Mouse (Mus musculus) liver, embryonic 16.5 days (tissue): Measurements from ENCODE around the gene Rnf24. TPM values are rescaled to one million over a fixed set of nuclear protein-coding genes. Genes with fewer than 3 reads are reported as not detected.
A peak's percentile ranks its signal among the peaks of the same experiment; 100 is the strongest.

ENCODE experiments used
- ATAC-seq: fragments of 200-750 bp; cut with Nextera tagmentation; 2 replicates; pipeline ENCODE4 v1.8.0; 2017; ENCODE audit warnings: low read depth, mild to moderate bottlenecking, moderate number of reproducible peaks, moderate library complexity
- H3K27ac ChIP-seq: fragments of 300-500 bp; sonication (generic); 2 replicates; pipeline ENCODE4 v1.5.1; 2014; ENCODE audit warnings: mild to moderate bottlenecking, low read length
- H3K27me3 ChIP-seq: fragments of 300-500 bp; sonication (generic); 2 replicates; pipeline ENCODE4 v1.6.1; 2014; ENCODE audit warnings: low read depth, low read length, mixed read lengths; ENCODE audit not compliant: control insufficient read depth, insufficient read depth
- H3K36me3 ChIP-seq: fragments of 300-500 bp; sonication (generic); 2 replicates; pipeline ENCODE4 v1.6.1; 2014; ENCODE audit warnings: mild to moderate bottlenecking; ENCODE audit not compliant: control insufficient read depth, insufficient read depth
- H3K4me1 ChIP-seq: fragments of 300-500 bp; sonication (generic); 2 replicates; pipeline ENCODE4 v1.6.1; 2014; ENCODE audit warnings: low read depth, low read length, mixed read lengths; ENCODE audit not compliant: control insufficient read depth
- H3K4me2 ChIP-seq: fragments of 300-500 bp; sonication (generic); 2 replicates; pipeline ENCODE4 v1.6.1; 2014; ENCODE audit warnings: low read depth, low read length, mixed read lengths
- H3K4me3 ChIP-seq: fragments of 300-500 bp; sonication (generic); 2 replicates; pipeline ENCODE4 v1.5.1; 2014; ENCODE audit warnings: low read depth, mild to moderate bottlenecking, low read length
- H3K9ac ChIP-seq: fragments of 300-500 bp; sonication (generic); 2 replicates; pipeline ENCODE4 v1.6.1; 2014; ENCODE audit warnings: low read depth, low read length
- H3K9me3 ChIP-seq: fragments of 300-500 bp; sonication (generic); replicated peaks from 2 replicates; pipeline ENCODE4 v1.6.1; 2016; ENCODE audit warnings: low read length; ENCODE audit not compliant: control insufficient read depth
- WGBS: fragments of 180-500 bp; shearing (Covaris S2); extraction: QIAGEN DNeasy Blood & Tissue Kit; methylation state at CpG from one replicate; pipeline ENCODE4 v1.1.7; 2014; ENCODE audit not compliant: insufficient replicate concordance; 5-methylcytosine and 5-hydroxymethylcytosine counted together
- polyA plus RNA-seq: library from polyadenylated mRNA; unstranded; fragments of >200 nt; fragmentation: Nextera tagmentation; extraction: Ambion mirVana; gene quantifications from 2 replicates; pipeline ENCODE4 v1.2.1, GENCODE M21; 2015

Rnf24 gene
- 0.46 and 0.61 TPM in 2 replicates for polyA plus RNA-seq

GRCm38 (mm10) chr2:131352747-131353563, at the start of gene Rnf24:
Gene Rnf24 (minus strand): TSS chr2:131352892.
- H3K4me3 ChIP-seq: peak within 1 kb of the TSS; percentile 86
- no peaks in the 10 kb centered on the region for H3K27me3 ChIP-seq
- peak within 1 kb of the TSS; percentile 90 for H3K9ac ChIP-seq
- H3K27ac ChIP-seq: peak within 1 kb of the TSS; percentile 71
- H3K9me3 ChIP-seq: no peaks in the 10 kb centered on the region
- peak; percentile 98 for ATAC-seq
- under 1% methylated on average over 54 of the region's 54 CpGs for WGBS
- no peaks in the 10 kb centered on the region for H3K36me3 ChIP-seq
- H3K4me2 ChIP-seq: peak within 1 kb of the TSS; percentile 100
- peaks cover 12% of the 10 kb centered on the region for H3K4me1 ChIP-seq

- Histone ChIP-seq H3K4me2 (no peak overlapping the region), H3K27ac (no peak overlapping the region), H3K4me1 (no peaks in the 10 kb centered on the region), H3K27me3 (no peaks in the 10 kb centered on the region), H3K9me3 (no peaks in the 10 kb centered on the region), H3K9ac (no peak overlapping the region), H3K4me3 (no peak overlapping the region), H3K36me3 (no peaks in the 10 kb centered on the region)
- 31% methylated on average over 8 of the region's 8 CpGs for WGBS
- no peak for ATAC-seq
Observed at GRCm38 (mm10) chr2:131401794-131402495, 49.3 kb upstream of the Rnf24 start.

- no peak for ATAC-seq
- no peak overlapping the region for H3K4me2 ChIP-seq
- H3K27ac ChIP-seq: no peak overlapping the region
- H3K27me3 ChIP-seq: no peaks in the 10 kb centered on the region
- H3K4me3 ChIP-seq: no peak overlapping the region
- H3K9ac ChIP-seq: no peak overlapping the region
- no peaks in the 10 kb centered on the region for H3K9me3 ChIP-seq
- no peaks in the 10 kb centered on the region for H3K36me3 ChIP-seq
- H3K4me1 ChIP-seq: no peaks in the 10 kb centered on the region
- WGBS: 58% methylated on average over 2 of the region's 2 CpGs
Observed at GRCm38 (mm10) chr2:131400846-131401245, 48.2 kb upstream of the Rnf24 start.

GRCm38 (mm10) chr2:131397323-131397848, 44.7 kb upstream of the Rnf24 start:
- 60% methylated on average over 5 of the region's 5 CpGs for WGBS
- no peaks in the 10 kb centered on the region for H3K9me3 ChIP-seq
- H3K4me1 ChIP-seq: no peaks in the 10 kb centered on the region
- no peak overlapping the region for H3K9ac ChIP-seq
- no peak overlapping the region for H3K4me2 ChIP-seq
- H3K27ac ChIP-seq: no peak overlapping the region
- H3K36me3 ChIP-seq: no peaks in the 10 kb centered on the region
- H3K27me3 ChIP-seq: no peaks in the 10 kb centered on the region
- H3K4me3 ChIP-seq: no peak overlapping the region
- peak; percentile 39; the same call in 1 of the 2 replicates for ATAC-seq

DNA sequence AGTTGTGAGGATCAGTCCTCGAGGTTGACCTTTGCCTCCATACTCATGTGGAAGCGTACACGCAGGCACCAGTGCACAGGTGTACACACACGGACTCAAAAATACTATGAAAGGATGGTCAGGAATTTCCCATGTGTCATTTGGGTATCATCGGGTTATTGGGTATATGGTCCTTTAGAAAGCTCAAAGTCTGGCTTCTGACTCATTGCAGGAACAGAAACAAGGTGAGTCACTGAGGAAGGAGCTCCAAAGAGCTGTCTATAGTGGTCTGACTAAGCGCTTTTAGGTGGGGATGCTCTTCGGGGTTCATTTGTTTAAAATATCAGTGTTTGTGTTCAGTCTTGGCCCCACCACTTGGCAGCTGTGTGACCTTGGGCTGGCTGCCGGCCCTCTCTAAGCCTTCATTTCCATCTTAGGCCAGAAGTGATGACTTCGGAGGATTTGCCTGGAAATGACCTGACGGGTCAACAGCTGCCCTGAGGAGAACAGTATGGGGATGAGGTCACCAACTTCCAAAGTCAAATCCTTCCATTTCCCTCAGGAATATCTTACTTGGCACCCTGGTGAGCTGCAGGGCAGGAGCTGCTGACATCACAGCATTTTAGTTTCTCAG, 33.8 kb upstream of the Rnf24 start:
- Histone ChIP-seq H3K4me1 (no peaks in the 10 kb centered on the region), H3K9me3 (no peaks in the 10 kb centered on the region), H3K36me3 (no peaks in the 10 kb centered on the region), H3K4me3 (no peak overlapping the region), H3K9ac (no peak overlapping the region), H3K27me3 (no peaks in the 10 kb centered on the region), H3K4me2 (no peak overlapping the region), H3K27ac (no peak overlapping the region)
- ATAC-seq: no peak
- 64% methylated on average over 10 of the region's 10 CpGs for WGBS

- Histone ChIP-seq H3K4me3 (no peak overlapping the region), H3K9ac (no peak overlapping the region), H3K27me3 (no peaks in the 10 kb centered on the region), H3K36me3 (no peaks in the 10 kb centered on the region), H3K4me2 (no peak overlapping the region), H3K27ac (no peak overlapping the region), H3K4me1 (no peaks in the 10 kb centered on the region), H3K9me3 (no peaks in the 10 kb centered on the region)
- 73% methylated on average over 4 of the region's 4 CpGs for WGBS
- ATAC-seq: no peak
Observed at GRCm38 (mm10) chr2:131385176-131385575, 32.5 kb upstream of the Rnf24 start.

- H3K9me3 ChIP-seq: no peaks in the 10 kb centered on the region
- H3K4me3 ChIP-seq: no peak overlapping the region
- H3K4me1 ChIP-seq: no peaks in the 10 kb centered on the region
- WGBS: 70% methylated on average over 3 of the region's 3 CpGs
- H3K4me2 ChIP-seq: no peak overlapping the region
- no peak overlapping the region for H3K27ac ChIP-seq
- no peaks in the 10 kb centered on the region for H3K27me3 ChIP-seq
- no peak overlapping the region for H3K9ac ChIP-seq
- ATAC-seq: no peak
- H3K36me3 ChIP-seq: no peaks in the 10 kb centered on the region
Observed at GRCm38 (mm10) chr2:131379541-131379940, 26.8 kb upstream of the Rnf24 start.

DNA sequence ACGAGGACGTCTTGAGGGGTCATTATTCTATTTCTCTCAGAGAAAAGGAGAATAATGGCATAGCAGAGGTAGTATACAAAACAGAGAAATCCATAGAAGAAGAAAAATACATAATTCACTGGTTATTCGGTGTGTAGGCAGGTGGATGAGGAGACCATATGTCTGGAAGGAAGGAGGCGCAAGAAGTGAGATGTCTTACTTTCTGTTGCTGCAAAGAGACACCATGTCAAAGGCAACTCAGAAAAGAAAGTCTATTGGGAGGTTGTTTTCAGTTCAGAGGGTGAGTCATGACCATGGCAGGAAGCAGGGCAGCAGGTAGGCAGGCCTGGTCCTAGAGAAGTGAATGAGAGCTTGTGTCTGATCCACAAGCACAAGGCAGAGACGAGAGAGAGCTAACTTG, 26.2 kb upstream of the Rnf24 start:
- Histone ChIP-seq H3K27me3 (no peaks in the 10 kb centered on the region), H3K4me3 (no peak overlapping the region), H3K27ac (no peak overlapping the region), H3K36me3 (no peaks in the 10 kb centered on the region), H3K9me3 (no peaks in the 10 kb centered on the region), H3K9ac (no peak overlapping the region), H3K4me1 (no peaks in the 10 kb centered on the region), H3K4me2 (no peak overlapping the region)
- 77% methylated on average over 5 of the region's 5 CpGs for WGBS
- no peak for ATAC-seq
